Mouse (Mus musculus): ENCODE results near the gene 0610009B22Rik. TPM values are rescaled to one million over a fixed set of nuclear protein-coding genes. Genes with fewer than 3 reads are reported as not detected.

The 0610009B22Rik gene
- polyA plus RNA-seq, 1 experiment from 2014 or later, result 104 TPM

- peak; percentile 32; the same call in 1 of the 2 replicates for ATAC-seq (ENCODE audit: low read depth)
- peaks cover 40% of the 10 kb centered on the region for H3K4me1 ChIP-seq (replicated peaks; ENCODE audit: control insufficient read depth, insufficient read depth, low read length)
- peaks cover 4% of the 10 kb centered on the region for H3K36me3 ChIP-seq (ENCODE audit: control insufficient read depth, insufficient read depth, low read length)
- no peak overlapping the region for H3K4me3 ChIP-seq (ENCODE audit: low read length)
- H3K9ac ChIP-seq (ENCODE audit: low read length), result peak overlapping the region; percentile 50; the same call in 1 of the 2 replicates
- H3K9me3 ChIP-seq (ENCODE audit: control insufficient read depth, low read length), result no peaks in the 10 kb centered on the region
- peak overlapping the region; percentile 86; the same call in 1 of the 2 replicates for H3K27ac ChIP-seq (ENCODE audit: low read length)
- no peak overlapping the region for H3K4me2 ChIP-seq (ENCODE audit: low read depth, low read length)
- no peaks in the 10 kb centered on the region for H3K27me3 ChIP-seq (ENCODE audit: control insufficient read depth, insufficient read depth, low read depth, low read length)
- WGBS, result 48% methylated on average over 13 of the region's 13 CpGs
These were observed 43.4 kb downstream of the 0610009B22Rik start for GRCm38 (mm10) chr11:51645293-51645692.

- peak overlapping the region; percentile 31; the same call in 1 of the 2 replicates for H3K27ac ChIP-seq (ENCODE audit: low read length)
- H3K4me1 ChIP-seq (replicated peaks; ENCODE audit: control insufficient read depth, insufficient read depth, low read length), result peaks cover 36% of the 10 kb centered on the region
- H3K9me3 ChIP-seq (ENCODE audit: control insufficient read depth, low read length), result no peaks in the 10 kb centered on the region
- H3K36me3 ChIP-seq (ENCODE audit: control insufficient read depth, insufficient read depth, low read length), result peaks cover 4% of the 10 kb centered on the region
- no peak overlapping the region; the same call in 1 of the 2 replicates for H3K9ac ChIP-seq (ENCODE audit: low read length)
- H3K4me3 ChIP-seq (ENCODE audit: low read length), result no peak overlapping the region
- WGBS, result 77% methylated on average over 16 of the region's 16 CpGs
- ATAC-seq (ENCODE audit: low read depth), result no peak
- no peaks in the 10 kb centered on the region for H3K27me3 ChIP-seq (ENCODE audit: control insufficient read depth, insufficient read depth, low read depth, low read length)
- H3K4me2 ChIP-seq (ENCODE audit: low read depth, low read length), result no peak overlapping the region
These were observed 44.5 kb downstream of the 0610009B22Rik start for GRCm38 (mm10) chr11:51644217-51644616.

GRCm38 (mm10) chr11:51643761-51644160 lies 44.9 kb downstream of the 0610009B22Rik start:
- H3K36me3 ChIP-seq (ENCODE audit: control insufficient read depth, insufficient read depth, low read length), result peaks cover 4% of the 10 kb centered on the region
- peaks cover 32% of the 10 kb centered on the region for H3K4me1 ChIP-seq (replicated peaks; ENCODE audit: control insufficient read depth, insufficient read depth, low read length)
- H3K4me3 ChIP-seq (ENCODE audit: low read length), result no peak overlapping the region
- peak overlapping the region; percentile 31; the same call in 1 of the 2 replicates for H3K27ac ChIP-seq (ENCODE audit: low read length)
- no peaks in the 10 kb centered on the region for H3K27me3 ChIP-seq (ENCODE audit: control insufficient read depth, insufficient read depth, low read depth, low read length)
- no peaks in the 10 kb centered on the region for H3K9me3 ChIP-seq (ENCODE audit: control insufficient read depth, low read length)
- ATAC-seq (ENCODE audit: low read depth), result no peak
- 39% methylated on average over 15 of the region's 15 CpGs for WGBS
- no peak overlapping the region for H3K4me2 ChIP-seq (ENCODE audit: low read depth, low read length)
- H3K9ac ChIP-seq (ENCODE audit: low read length), result peak overlapping the region; percentile 15; the same call in 1 of the 2 replicates

GRCm38 (mm10) chr11:51643202-51643601 lies 45.5 kb downstream of the 0610009B22Rik start:
- Histone ChIP-seq H3K9me3 (ENCODE audit: control insufficient read depth, low read length) (no peaks in the 10 kb centered on the region), H3K4me2 (ENCODE audit: low read depth, low read length) (no peak overlapping the region), H3K4me1 (replicated peaks; ENCODE audit: control insufficient read depth, insufficient read depth, low read length) (peaks cover 30% of the 10 kb centered on the region), H3K36me3 (ENCODE audit: control insufficient read depth, insufficient read depth, low read length) (peaks cover 4% of the 10 kb centered on the region), H3K27me3 (ENCODE audit: control insufficient read depth, insufficient read depth, low read depth, low read length) (no peaks in the 10 kb centered on the region), H3K9ac (ENCODE audit: low read length) (no peak overlapping the region), H3K27ac (ENCODE audit: low read length) (no peak overlapping the region; the same call in 1 of the 2 replicates), H3K4me3 (ENCODE audit: low read length) (no peak overlapping the region)
- 66% methylated on average over 9 of the region's 9 CpGs for WGBS
- no peak for ATAC-seq (ENCODE audit: low read depth)

GRCm38 (mm10) chr11:51640748-51641147 lies 47.9 kb downstream of the 0610009B22Rik start:
- H3K36me3 ChIP-seq (ENCODE audit: control insufficient read depth, insufficient read depth, low read length), result peaks cover 4% of the 10 kb centered on the region
- H3K4me2 ChIP-seq (ENCODE audit: low read depth, low read length), result no peak overlapping the region
- H3K27me3 ChIP-seq (ENCODE audit: control insufficient read depth, insufficient read depth, low read depth, low read length), result no peaks in the 10 kb centered on the region
- 58% methylated on average over 7 of the region's 7 CpGs for WGBS
- H3K9ac ChIP-seq (ENCODE audit: low read length), result no peak overlapping the region
- no peak overlapping the region for H3K4me3 ChIP-seq (ENCODE audit: low read length)
- H3K27ac ChIP-seq (ENCODE audit: low read length), result no peak overlapping the region
- H3K4me1 ChIP-seq (replicated peaks; ENCODE audit: control insufficient read depth, insufficient read depth, low read length), result peaks cover 34% of the 10 kb centered on the region
- peak; percentile 19 for ATAC-seq (ENCODE audit: low read depth)
- no peaks in the 10 kb centered on the region for H3K9me3 ChIP-seq (ENCODE audit: control insufficient read depth, low read length)

GRCm38 (mm10) chr11:51638497-51638896 lies 50.2 kb downstream of the 0610009B22Rik start:
- Histone ChIP-seq H3K27ac (ENCODE audit: low read length) (peak overlapping the region; percentile 60), H3K4me2 (ENCODE audit: low read depth, low read length) (peak overlapping the region; percentile 44), H3K36me3 (ENCODE audit: control insufficient read depth, insufficient read depth, low read length) (no peaks in the 10 kb centered on the region; the same call in 1 of the 2 replicates), H3K9me3 (ENCODE audit: control insufficient read depth, low read length) (no peaks in the 10 kb centered on the region), H3K4me1 (replicated peaks; ENCODE audit: control insufficient read depth, insufficient read depth, low read length) (peaks cover 31% of the 10 kb centered on the region), H3K4me3 (ENCODE audit: low read length) (no peak overlapping the region), H3K9ac (ENCODE audit: low read length) (no peak overlapping the region), H3K27me3 (ENCODE audit: control insufficient read depth, insufficient read depth, low read depth, low read length) (no peaks in the 10 kb centered on the region)
- no peak for ATAC-seq (ENCODE audit: low read depth)
- 59% methylated on average over 5 of the region's 5 CpGs for WGBS

GRCm38 (mm10) chr11:51637971-51638414 lies 50.7 kb downstream of the 0610009B22Rik start:
- peaks cover 28% of the 10 kb centered on the region for H3K4me1 ChIP-seq (replicated peaks; ENCODE audit: control insufficient read depth, insufficient read depth, low read length)
- H3K27ac ChIP-seq (ENCODE audit: low read length), result peak overlapping the region; percentile 60
- no peak overlapping the region for H3K4me3 ChIP-seq (ENCODE audit: low read length)
- no peaks in the 10 kb centered on the region for H3K27me3 ChIP-seq (ENCODE audit: control insufficient read depth, insufficient read depth, low read depth, low read length)
- no peaks in the 10 kb centered on the region for H3K9me3 ChIP-seq (ENCODE audit: control insufficient read depth, low read length)
- H3K9ac ChIP-seq (ENCODE audit: low read length), result peak overlapping the region; percentile 45
- ATAC-seq (ENCODE audit: low read depth), result peak; percentile 26; the same call in 1 of the 2 replicates
- H3K4me2 ChIP-seq (ENCODE audit: low read depth, low read length), result peak overlapping the region; percentile 44
- 6% methylated on average over 17 of the region's 17 CpGs for WGBS
- no peaks in the 10 kb centered on the region; the same call in 1 of the 2 replicates for H3K36me3 ChIP-seq (ENCODE audit: control insufficient read depth, insufficient read depth, low read length)

GRCm38 (mm10) chr11:51636323-51636684 lies 52.4 kb downstream of the 0610009B22Rik start:
- peak; percentile 62 for ATAC-seq (ENCODE audit: low read depth)
- Histone ChIP-seq H3K9me3 (ENCODE audit: control insufficient read depth, low read length) (no peaks in the 10 kb centered on the region), H3K27me3 (ENCODE audit: control insufficient read depth, insufficient read depth, low read depth, low read length) (no peaks in the 10 kb centered on the region), H3K36me3 (ENCODE audit: control insufficient read depth, insufficient read depth, low read length) (no peaks in the 10 kb centered on the region), H3K27ac (ENCODE audit: low read length) (peak overlapping the region; percentile 83), H3K4me2 (ENCODE audit: low read depth, low read length) (peak overlapping the region; percentile 82), H3K4me1 (replicated peaks; ENCODE audit: control insufficient read depth, insufficient read depth, low read length) (peaks cover 31% of the 10 kb centered on the region), H3K9ac (ENCODE audit: low read length) (peak overlapping the region; percentile 85), H3K4me3 (ENCODE audit: low read length) (peak overlapping the region; percentile 86)
- WGBS, result 5% methylated on average over 6 of the region's 6 CpGs

GRCm38 (mm10) chr11:51635525-51636322 lies 53.0 kb downstream of the 0610009B22Rik start, which contains the start of gene Rmnd5b:
Gene Rmnd5b, minus strand, starts transcription at chr11:51635896.
- peak within 1 kb of the TSS; percentile 86 for H3K4me3 ChIP-seq (ENCODE audit: low read length)
- H3K9me3 ChIP-seq (ENCODE audit: control insufficient read depth, low read length), result no peaks in the 10 kb centered on the region
- H3K27me3 ChIP-seq (ENCODE audit: control insufficient read depth, insufficient read depth, low read depth, low read length), result no peaks in the 10 kb centered on the region
- 0% methylated on average over 54 of the region's 61 CpGs for WGBS
- peak within 1 kb of the TSS; percentile 82 for H3K4me2 ChIP-seq (ENCODE audit: low read depth, low read length)
- peak within 1 kb of the TSS; percentile 85 for H3K9ac ChIP-seq (ENCODE audit: low read length)
- peak within 1 kb of the TSS; percentile 83 for H3K27ac ChIP-seq (ENCODE audit: low read length)
- H3K36me3 ChIP-seq (ENCODE audit: control insufficient read depth, insufficient read depth, low read length), result no peaks in the 10 kb centered on the region
- peak; percentile 77 for ATAC-seq (ENCODE audit: low read depth)
- H3K4me1 ChIP-seq (replicated peaks; ENCODE audit: control insufficient read depth, insufficient read depth, low read length), result peaks cover 27% of the 10 kb centered on the region

Measured in lung, embryonic 16.5 days (tissue).